Mouse (Mus musculus): Measurements from ENCODE around the gene Ctnnbip1. TPM values are rescaled to one million over a fixed set of nuclear protein-coding genes. Genes with fewer than 3 reads are reported as not detected.

The Ctnnbip1 gene
- polyA plus RNA-seq, 1 experiment from 2014 or later, result 24.6 TPM

GRCm38 (mm10) chr4:149591486-149591885, 73.5 kb downstream of the Ctnnbip1 start:
- H3K4me3 ChIP-seq (ENCODE audit: low read depth, low read length), result no peak overlapping the region
- DNase-seq (ENCODE audit: low spot score) (no peak), ATAC-seq (replicated peaks; ENCODE audit: low FRiP score) (no peak)
- H3K9me3 ChIP-seq (ENCODE audit: control insufficient read depth, low read length), result no peaks in the 10 kb centered on the region
- H3K4me1 ChIP-seq (replicated peaks; ENCODE audit: control insufficient read depth, insufficient read depth, low read length), result 0 out of 2 replicates have a peak, but pooled peaks cover 9% of the 10 kb centered on the region
- H3K4me2 ChIP-seq, result no peak overlapping the region
- H3K36me3 ChIP-seq (ENCODE audit: control insufficient read depth, insufficient read depth, low read length), result no peaks in the 10 kb centered on the region
- H3K27ac ChIP-seq (ENCODE audit: low read depth, low read length), result no peak overlapping the region
- H3K9ac ChIP-seq (ENCODE audit: low read depth, low read length), result no peak overlapping the region
- H3K27me3 ChIP-seq (replicated peaks; ENCODE audit: control insufficient read depth, insufficient read depth, low read length), result peaks cover 29% of the 10 kb centered on the region
- WGBS, result 78% methylated on average over 2 of the region's 2 CpGs

DNA sequence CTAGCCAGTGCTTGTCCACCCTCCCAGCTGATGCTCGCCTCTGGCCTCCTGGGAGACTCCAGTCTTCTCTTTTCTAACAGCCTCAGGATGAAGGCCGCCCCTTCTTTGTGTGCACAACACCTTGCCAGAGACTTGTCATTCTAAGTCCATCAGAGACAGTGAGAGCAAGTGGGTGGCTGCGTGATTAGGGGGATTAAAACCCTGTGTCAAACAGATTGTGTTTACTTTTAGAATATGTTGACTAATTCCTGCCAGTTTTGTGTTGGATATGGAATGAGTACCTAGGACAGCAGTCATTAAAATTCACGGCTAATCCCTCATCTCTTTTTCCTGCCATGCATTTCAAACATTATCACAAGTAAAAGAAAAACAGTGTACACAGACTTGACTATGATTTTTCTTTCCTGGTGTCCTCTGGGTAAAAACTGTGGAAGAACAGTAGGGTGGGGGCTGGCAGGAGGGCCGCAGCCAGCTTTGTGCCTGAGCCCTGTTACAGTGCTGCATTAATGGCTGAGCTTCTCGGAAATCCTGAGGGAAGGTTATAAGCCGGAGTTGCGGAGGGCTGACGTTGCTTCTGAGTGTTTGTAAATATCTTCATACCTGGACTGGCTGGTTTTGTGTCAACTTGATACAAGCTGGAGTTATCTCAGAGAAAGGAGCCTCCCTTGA, 77.0 kb downstream of the Ctnnbip1 start:
- Histone ChIP-seq H3K9me3 (ENCODE audit: control insufficient read depth, low read length) (no peaks in the 10 kb centered on the region), H3K36me3 (ENCODE audit: control insufficient read depth, insufficient read depth, low read length) (no peaks in the 10 kb centered on the region), H3K4me2 (no peak overlapping the region), H3K27ac (ENCODE audit: low read depth, low read length) (no peak overlapping the region), H3K4me3 (ENCODE audit: low read depth, low read length) (no peak overlapping the region), H3K9ac (ENCODE audit: low read depth, low read length) (no peak overlapping the region), H3K27me3 (replicated peaks; ENCODE audit: control insufficient read depth, insufficient read depth, low read length) (no peaks in the 10 kb centered on the region), H3K4me1 (replicated peaks; ENCODE audit: control insufficient read depth, insufficient read depth, low read length) (no peaks in the 10 kb centered on the region)
- ATAC-seq (replicated peaks; ENCODE audit: low FRiP score), result no peak
- no peak for DNase-seq (ENCODE audit: low spot score)
- WGBS, result 83% methylated on average over 9 of the region's 9 CpGs

GRCm38 (mm10) chr4:149597641-149598208, 79.7 kb downstream of the Ctnnbip1 start:
- ATAC-seq (replicated peaks; ENCODE audit: low FRiP score) (no peak), DNase-seq (ENCODE audit: low spot score) (no peak)
- Histone ChIP-seq H3K27me3 (replicated peaks; ENCODE audit: control insufficient read depth, insufficient read depth, low read length) (no peaks in the 10 kb centered on the region), H3K9ac (ENCODE audit: low read depth, low read length) (no peak overlapping the region), H3K9me3 (ENCODE audit: control insufficient read depth, low read length) (no peaks in the 10 kb centered on the region), H3K4me3 (ENCODE audit: low read depth, low read length) (no peak overlapping the region), H3K4me2 (no peak overlapping the region), H3K27ac (ENCODE audit: low read depth, low read length) (no peak overlapping the region), H3K4me1 (replicated peaks; ENCODE audit: control insufficient read depth, insufficient read depth, low read length) (no peaks in the 10 kb centered on the region), H3K36me3 (ENCODE audit: control insufficient read depth, insufficient read depth, low read length) (no peaks in the 10 kb centered on the region)
- WGBS, result 71% methylated on average over 12 of the region's 12 CpGs

GRCm38 (mm10) chr4:149599549-149599948, 81.5 kb downstream of the Ctnnbip1 start:
- ATAC-seq (replicated peaks; ENCODE audit: low FRiP score) (no peak), DNase-seq (ENCODE audit: low spot score) (no peak)
- H3K4me3 ChIP-seq (ENCODE audit: low read depth, low read length), result no peak overlapping the region
- WGBS, result 90% methylated on average over 6 of the region's 6 CpGs
- H3K36me3 ChIP-seq (ENCODE audit: control insufficient read depth, insufficient read depth, low read length), result no peaks in the 10 kb centered on the region
- no peak overlapping the region for H3K27ac ChIP-seq (ENCODE audit: low read depth, low read length)
- H3K27me3 ChIP-seq (replicated peaks; ENCODE audit: control insufficient read depth, insufficient read depth, low read length), result no peaks in the 10 kb centered on the region
- H3K9ac ChIP-seq (ENCODE audit: low read depth, low read length), result no peak overlapping the region
- H3K4me2 ChIP-seq, result no peak overlapping the region
- H3K4me1 ChIP-seq (replicated peaks; ENCODE audit: control insufficient read depth, insufficient read depth, low read length), result no peaks in the 10 kb centered on the region
- no peaks in the 10 kb centered on the region for H3K9me3 ChIP-seq (ENCODE audit: control insufficient read depth, low read length)

DNA sequence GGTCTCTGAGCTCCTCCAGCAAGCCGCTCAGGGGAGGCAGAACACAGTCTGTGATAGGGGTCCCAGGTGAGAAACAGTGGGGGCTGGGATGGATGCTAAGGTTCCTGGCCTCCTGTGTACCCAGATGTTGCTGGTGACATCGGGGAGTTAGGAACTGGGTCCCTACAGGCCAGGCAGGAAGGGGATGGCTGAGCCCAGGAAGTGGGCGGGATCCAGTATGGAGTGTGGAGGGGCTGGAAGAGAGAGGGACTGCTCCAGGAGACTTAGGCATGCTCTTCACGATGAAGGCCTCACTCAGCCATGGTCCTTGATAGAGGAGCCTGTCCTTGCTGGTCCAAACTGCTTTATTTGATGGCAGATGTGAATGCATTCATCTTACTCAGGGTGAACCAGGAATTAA, 82.1 kb downstream of the Ctnnbip1 start:
- Histone ChIP-seq H3K9me3 (ENCODE audit: control insufficient read depth, low read length) (no peaks in the 10 kb centered on the region), H3K36me3 (ENCODE audit: control insufficient read depth, insufficient read depth, low read length) (no peaks in the 10 kb centered on the region), H3K27ac (ENCODE audit: low read depth, low read length) (no peak overlapping the region), H3K4me3 (ENCODE audit: low read depth, low read length) (no peak overlapping the region), H3K9ac (ENCODE audit: low read depth, low read length) (no peak overlapping the region), H3K4me1 (replicated peaks; ENCODE audit: control insufficient read depth, insufficient read depth, low read length) (no peaks in the 10 kb centered on the region), H3K4me2 (no peak overlapping the region), H3K27me3 (replicated peaks; ENCODE audit: control insufficient read depth, insufficient read depth, low read length) (no peaks in the 10 kb centered on the region)
- no peak for ATAC-seq (replicated peaks; ENCODE audit: low FRiP score)
- no peak for DNase-seq (ENCODE audit: low spot score)
- 73% methylated on average over 4 of the region's 4 CpGs for WGBS

- H3K4me2 ChIP-seq, result no peak overlapping the region
- no peak for ATAC-seq (replicated peaks; ENCODE audit: low FRiP score)
- H3K9ac ChIP-seq (ENCODE audit: low read depth, low read length), result no peak overlapping the region
- no peak overlapping the region for H3K4me3 ChIP-seq (ENCODE audit: low read depth, low read length)
- WGBS, result 35% methylated on average over 4 of the region's 4 CpGs
- no peaks in the 10 kb centered on the region for H3K27me3 ChIP-seq (replicated peaks; ENCODE audit: control insufficient read depth, insufficient read depth, low read length)
- DNase-seq (ENCODE audit: low spot score), result no peak
- no peak overlapping the region for H3K27ac ChIP-seq (ENCODE audit: low read depth, low read length)
- no peaks in the 10 kb centered on the region for H3K36me3 ChIP-seq (ENCODE audit: control insufficient read depth, insufficient read depth, low read length)
- H3K4me1 ChIP-seq (replicated peaks; ENCODE audit: control insufficient read depth, insufficient read depth, low read length), result no peaks in the 10 kb centered on the region
- H3K9me3 ChIP-seq (ENCODE audit: control insufficient read depth, low read length), result no peaks in the 10 kb centered on the region
Observed at GRCm38 (mm10) chr4:149601484-149601883, 83.4 kb downstream of the Ctnnbip1 start.

GRCm38 (mm10) chr4:149602236-149602635, 84.2 kb downstream of the Ctnnbip1 start:
- H3K9ac ChIP-seq (ENCODE audit: low read depth, low read length), result no peak overlapping the region
- peaks cover 3% of the 10 kb centered on the region; the same call in 1 of the 2 replicates for H3K4me1 ChIP-seq (replicated peaks; ENCODE audit: control insufficient read depth, insufficient read depth, low read length)
- no peaks in the 10 kb centered on the region for H3K27me3 ChIP-seq (replicated peaks; ENCODE audit: control insufficient read depth, insufficient read depth, low read length)
- H3K9me3 ChIP-seq (ENCODE audit: control insufficient read depth, low read length), result no peaks in the 10 kb centered on the region
- 63% methylated on average over 7 of the region's 7 CpGs for WGBS
- ATAC-seq (replicated peaks; ENCODE audit: low FRiP score) (no peak), DNase-seq (ENCODE audit: low spot score) (no peak)
- no peak overlapping the region for H3K4me3 ChIP-seq (ENCODE audit: low read depth, low read length)
- H3K27ac ChIP-seq (ENCODE audit: low read depth, low read length), result no peak overlapping the region
- no peaks in the 10 kb centered on the region for H3K36me3 ChIP-seq (ENCODE audit: control insufficient read depth, insufficient read depth, low read length)
- no peak overlapping the region for H3K4me2 ChIP-seq

GRCm38 (mm10) chr4:149603860-149604259, 85.8 kb downstream of the Ctnnbip1 start:
- H3K4me1 ChIP-seq (replicated peaks; ENCODE audit: control insufficient read depth, insufficient read depth, low read length), result peaks cover 9% of the 10 kb centered on the region; the same call in 1 of the 2 replicates
- no peak overlapping the region for H3K27ac ChIP-seq (ENCODE audit: low read depth, low read length)
- no peaks in the 10 kb centered on the region for H3K9me3 ChIP-seq (ENCODE audit: control insufficient read depth, low read length)
- DNase-seq (ENCODE audit: low spot score) (no peak), ATAC-seq (replicated peaks; ENCODE audit: low FRiP score) (no peak)
- WGBS, result 50% methylated on average over 1 of the region's 1 CpGs
- H3K36me3 ChIP-seq (ENCODE audit: control insufficient read depth, insufficient read depth, low read length), result no peaks in the 10 kb centered on the region
- H3K4me2 ChIP-seq, result no peak overlapping the region
- H3K4me3 ChIP-seq (ENCODE audit: low read depth, low read length), result no peak overlapping the region
- H3K9ac ChIP-seq (ENCODE audit: low read depth, low read length), result no peak overlapping the region
- H3K27me3 ChIP-seq (replicated peaks; ENCODE audit: control insufficient read depth, insufficient read depth, low read length), result no peaks in the 10 kb centered on the region

GRCm38 (mm10) chr4:149604518-149604917, 86.5 kb downstream of the Ctnnbip1 start:
- ATAC-seq (replicated peaks; ENCODE audit: low FRiP score) (no peak), DNase-seq (ENCODE audit: low spot score) (no peak)
- WGBS, result 73% methylated on average over 3 of the region's 3 CpGs
- H3K4me2 ChIP-seq, result no peak overlapping the region
- H3K4me1 ChIP-seq (replicated peaks; ENCODE audit: control insufficient read depth, insufficient read depth, low read length), result peaks cover 9% of the 10 kb centered on the region; the same call in 1 of the 2 replicates
- no peaks in the 10 kb centered on the region for H3K9me3 ChIP-seq (ENCODE audit: control insufficient read depth, low read length)
- no peak overlapping the region for H3K4me3 ChIP-seq (ENCODE audit: low read depth, low read length)
- H3K36me3 ChIP-seq (ENCODE audit: control insufficient read depth, insufficient read depth, low read length), result no peaks in the 10 kb centered on the region
- H3K9ac ChIP-seq (ENCODE audit: low read depth, low read length), result no peak overlapping the region
- H3K27me3 ChIP-seq (replicated peaks; ENCODE audit: control insufficient read depth, insufficient read depth, low read length), result no peaks in the 10 kb centered on the region
- no peak overlapping the region for H3K27ac ChIP-seq (ENCODE audit: low read depth, low read length)

Data from liver, embryonic 11.5 days (tissue).